Mouse (Mus musculus) NIH3T3 (cell line): Measurements from ENCODE around the gene Cib4.

Source experiments
- DNase-seq: peaks from one replicate; pipeline ENCODE4 v3.0.0-alpha.2; 2012; ENCODE audit warnings: low read depth

Gene Cib4

GRCm38 (mm10) chr5:30545698-30546097, at the start of gene Cib4:
Gene Cib4 (minus strand): TSS chr5:30545836.
- DNase-seq: peak; percentile 83

- DNase-seq: peak; percentile 48
Measured at GRCm38 (mm10) chr5:30594953-30595560, 49.4 kb upstream of the Cib4 start.

- DNase-seq: peak; percentile 69
Measured at GRCm38 (mm10) chr5:30593811-30594504, 48.3 kb upstream of the Cib4 start.

GRCm38 (mm10) chr5:30593360-30593759, 47.7 kb upstream of the Cib4 start:
- DNase-seq: no peak

- DNase-seq: no peak
Measured at GRCm38 (mm10) chr5:30592279-30592980, 46.8 kb upstream of the Cib4 start.

- DNase-seq: no peak
Measured at GRCm38 (mm10) chr5:30591786-30592185, 46.1 kb upstream of the Cib4 start.

GRCm38 (mm10) chr5:30591205-30591731, 45.6 kb upstream of the Cib4 start:
- DNase-seq: peak; percentile 69

- no peak for DNase-seq
Measured at GRCm38 (mm10) chr5:30590231-30590630, 44.6 kb upstream of the Cib4 start.

GRCm38 (mm10) chr5:30589546-30589945, 43.9 kb upstream of the Cib4 start:
- no peak for DNase-seq

GRCm38 (mm10) chr5:30589069-30589468, 43.4 kb upstream of the Cib4 start:
- no peak for DNase-seq

- no peak for DNase-seq
Measured at GRCm38 (mm10) chr5:30588301-30588968, 42.8 kb upstream of the Cib4 start.

GRCm38 (mm10) chr5:30587681-30588300, 42.2 kb upstream of the Cib4 start, which contains the start of gene Kcnk3:
Gene Kcnk3 (plus strand): TSS chr5:30588170.
- peak; percentile 67 for DNase-seq

GRCm38 (mm10) chr5:30587101-30587500, 41.5 kb upstream of the Cib4 start:
- DNase-seq: no peak

GRCm38 (mm10) chr5:30586616-30587015, 41.0 kb upstream of the Cib4 start:
- DNase-seq: no peak

- no peak for DNase-seq
Measured at GRCm38 (mm10) chr5:30582017-30582416, 36.4 kb upstream of the Cib4 start.

- DNase-seq: no peak
Measured at GRCm38 (mm10) chr5:30580725-30581124, 35.1 kb upstream of the Cib4 start.

- DNase-seq: no peak
Measured at GRCm38 (mm10) chr5:30578445-30579080, 32.9 kb upstream of the Cib4 start.

GRCm38 (mm10) chr5:30577654-30578310, 32.1 kb upstream of the Cib4 start:
- DNase-seq: no peak

GRCm38 (mm10) chr5:30577251-30577650, 31.6 kb upstream of the Cib4 start:
- DNase-seq: peak; percentile 51

- DNase-seq: no peak
Measured at GRCm38 (mm10) chr5:30576233-30576632, 30.6 kb upstream of the Cib4 start.

- no peak for DNase-seq
Measured at GRCm38 (mm10) chr5:30574367-30574766, 28.7 kb upstream of the Cib4 start.
